7 mouse cellular contexts compared by ENCODE assay signal in genomic region chr2:35767834-35768537, GRCm38 (mm10).
DNase-seq lines count a peak whose midpoint lies in the region; ATAC-seq and TF ChIP-seq lines count a peak whose summit lies in the region.

No protein-coding gene starts in this region.

- H3K27ac ChIP-seq in hindbrain, embryonic 11.5 days (ENCODE audit: low read depth, low read length) = no peak overlapping the region
- H3K27ac ChIP-seq in hindbrain, embryonic 10.5 days = no peak overlapping the region
- H3K27ac ChIP-seq in forebrain, embryonic 16.5 days (ENCODE audit: low read length) = no peak overlapping the region
- H3K27ac ChIP-seq in kidney, adult 2 months (ENCODE audit: insufficient read depth, low read depth, low read length) = no peak overlapping the region
- no peak overlapping the region for H3K27ac ChIP-seq in neural tube, embryonic 12.5 days

- H3K27me3 ChIP-seq in hindbrain, embryonic 11.5 days (ENCODE audit: control insufficient read depth, insufficient read depth, low read length) = no peaks in the 10 kb centered on the region
- 0 out of 2 replicates have a peak, but pooled peaks cover 4% of the 10 kb centered on the region for H3K27me3 ChIP-seq in hindbrain, embryonic 10.5 days (ENCODE audit: insufficient read depth, poor library complexity, severe bottlenecking)
- H3K27me3 ChIP-seq in forebrain, embryonic 16.5 days (replicated peaks; ENCODE audit: control insufficient read depth, insufficient read depth, low read length) = no peaks in the 10 kb centered on the region
- H3K27me3 ChIP-seq in kidney, adult 2 months (replicated peaks; ENCODE audit: control insufficient read depth, insufficient read depth, low read length) = no peaks in the 10 kb centered on the region
- H3K27me3 ChIP-seq in neural tube, embryonic 12.5 days (replicated peaks) = no peaks in the 10 kb centered on the region

- H3K36me3 ChIP-seq in hindbrain, embryonic 11.5 days (ENCODE audit: control insufficient read depth, insufficient read depth, low read length) = no peaks in the 10 kb centered on the region
- no peaks in the 10 kb centered on the region for H3K36me3 ChIP-seq in hindbrain, embryonic 10.5 days
- H3K36me3 ChIP-seq in forebrain, embryonic 16.5 days (ENCODE audit: control insufficient read depth, insufficient read depth) = no peaks in the 10 kb centered on the region
- H3K36me3 ChIP-seq in kidney, adult 2 months (ENCODE audit: control insufficient read depth, insufficient read depth, low read length) = no peaks in the 10 kb centered on the region
- no peaks in the 10 kb centered on the region for H3K36me3 ChIP-seq in neural tube, embryonic 12.5 days

- H3K4me1 ChIP-seq in hindbrain, embryonic 11.5 days (replicated peaks; ENCODE audit: control insufficient read depth, insufficient read depth, low read length) = no peaks in the 10 kb centered on the region; the same call in 1 of the 2 replicates
- H3K4me1 ChIP-seq in hindbrain, embryonic 10.5 days (replicated peaks) = peaks cover 18% of the 10 kb centered on the region
- peaks cover 16% of the 10 kb centered on the region for H3K4me1 ChIP-seq in forebrain, embryonic 16.5 days (replicated peaks; ENCODE audit: control insufficient read depth, insufficient read depth, low read length)
- no peaks in the 10 kb centered on the region for H3K4me1 ChIP-seq in kidney, adult 2 months (ENCODE audit: control insufficient read depth, insufficient read depth, low read length)
- peaks cover 15% of the 10 kb centered on the region; the same call in 1 of the 2 replicates for H3K4me1 ChIP-seq in neural tube, embryonic 12.5 days
- no peaks in the 10 kb centered on the region for H3K4me1 ChIP-seq in lung, adult 2 months (ENCODE audit: control insufficient read depth, insufficient read depth, low read length)

- WGBS in hindbrain, embryonic 11.5 days = 37% methylated on average over 14 of the region's 14 CpGs
- WGBS in hindbrain, embryonic 10.5 days = 45% methylated on average over 14 of the region's 14 CpGs
- 31% methylated on average over 14 of the region's 14 CpGs for WGBS in forebrain, embryonic 16.5 days
- WGBS in kidney, adult 2 months = 51% methylated on average over 14 of the region's 14 CpGs
- WGBS in neural tube, embryonic 12.5 days = 25% methylated on average over 14 of the region's 14 CpGs
- 53% methylated on average over 14 of the region's 14 CpGs for WGBS in lung, adult 2 months

- no peak overlapping the region for H3K4me2 ChIP-seq in hindbrain, embryonic 11.5 days (replicated peaks; ENCODE audit: low read depth, low read length)
- H3K4me2 ChIP-seq in forebrain, embryonic 16.5 days (ENCODE audit: low read length) = no peak overlapping the region
- H3K4me2 ChIP-seq in neural tube, embryonic 12.5 days (replicated peaks) = no peak overlapping the region

- no peak overlapping the region for H3K9ac ChIP-seq in hindbrain, embryonic 11.5 days (ENCODE audit: low read depth, low read length)
- no peak overlapping the region for H3K9ac ChIP-seq in forebrain, embryonic 16.5 days (replicated peaks; ENCODE audit: low read depth, low read length)
- H3K9ac ChIP-seq in neural tube, embryonic 12.5 days = no peak overlapping the region

- no peak overlapping the region for H3K4me3 ChIP-seq in hindbrain, embryonic 11.5 days (ENCODE audit: low read depth, low read length)
- H3K4me3 ChIP-seq in hindbrain, embryonic 10.5 days = no peak overlapping the region
- no peak overlapping the region for H3K4me3 ChIP-seq in forebrain, embryonic 16.5 days (replicated peaks; ENCODE audit: low read length)
- no peak overlapping the region for H3K4me3 ChIP-seq in kidney, adult 2 months (ENCODE audit: insufficient read depth, low read depth, low read length)
- no peak overlapping the region for H3K4me3 ChIP-seq in neural tube, embryonic 12.5 days
- no peak overlapping the region for H3K4me3 ChIP-seq in lung, adult 2 months (replicated peaks; ENCODE audit: extremely low read depth, low read depth, low read length)

- no peak for TF ChIP-seq CTCF in kidney, adult 2 months (conservative IDR thresholded peaks at IDR 0.05; ENCODE audit: insufficient read depth, insufficient read length, low read depth, low read length)
- no peak for TF ChIP-seq CTCF in lung, adult 2 months (IDR thresholded peaks at IDR 0.05; ENCODE audit: insufficient read depth, low read length)

- no peak for DNase-seq in hindbrain, embryonic 11.5 days (ENCODE audit: low spot score)
- no peak for DNase-seq in hindbrain, embryonic 10.5 days (ENCODE audit: low spot score)
- peak; percentile 50 for DNase-seq in kidney, adult 2 months
- no peak for DNase-seq in lung, postnatal 14 days
- DNase-seq in lung, adult 2 months = no peak

- TF ChIP-seq POLR2A in kidney, adult 2 months (IDR thresholded peaks at IDR 0.05; ENCODE audit: low read depth, low read length) = no peak
- no peak for TF ChIP-seq POLR2A in lung, adult 2 months (IDR thresholded peaks at IDR 0.05; ENCODE audit: borderline replicate concordance, extremely low read depth, low read depth, low read length)

- no peaks in the 10 kb centered on the region for H3K9me3 ChIP-seq in hindbrain, embryonic 11.5 days (ENCODE audit: control insufficient read depth, low read length)
- no peaks in the 10 kb centered on the region for H3K9me3 ChIP-seq in hindbrain, embryonic 10.5 days
- no peaks in the 10 kb centered on the region for H3K9me3 ChIP-seq in forebrain, embryonic 16.5 days (ENCODE audit: control insufficient read depth, low read length)
- H3K9me3 ChIP-seq in neural tube, embryonic 12.5 days = no peaks in the 10 kb centered on the region

- ATAC-seq in hindbrain, embryonic 11.5 days (ENCODE audit: low FRiP score) = 0 out of 2 replicates have a peak, but pooled peaks have one; percentile 14
- peak; percentile 59 for ATAC-seq in forebrain, embryonic 16.5 days
- ATAC-seq in neural tube, embryonic 12.5 days (ENCODE audit: low FRiP score, low read depth) = peak; percentile 55
